Mouse (Mus musculus): ENCODE measurements around the gene Utp15. TPM values are rescaled to one million over a fixed set of nuclear protein-coding genes. Genes with fewer than 3 reads are reported as not detected.

Utp15 gene
- polyA plus RNA-seq, 1 experiment from 2014 or later, result 31.3 TPM

DNA sequence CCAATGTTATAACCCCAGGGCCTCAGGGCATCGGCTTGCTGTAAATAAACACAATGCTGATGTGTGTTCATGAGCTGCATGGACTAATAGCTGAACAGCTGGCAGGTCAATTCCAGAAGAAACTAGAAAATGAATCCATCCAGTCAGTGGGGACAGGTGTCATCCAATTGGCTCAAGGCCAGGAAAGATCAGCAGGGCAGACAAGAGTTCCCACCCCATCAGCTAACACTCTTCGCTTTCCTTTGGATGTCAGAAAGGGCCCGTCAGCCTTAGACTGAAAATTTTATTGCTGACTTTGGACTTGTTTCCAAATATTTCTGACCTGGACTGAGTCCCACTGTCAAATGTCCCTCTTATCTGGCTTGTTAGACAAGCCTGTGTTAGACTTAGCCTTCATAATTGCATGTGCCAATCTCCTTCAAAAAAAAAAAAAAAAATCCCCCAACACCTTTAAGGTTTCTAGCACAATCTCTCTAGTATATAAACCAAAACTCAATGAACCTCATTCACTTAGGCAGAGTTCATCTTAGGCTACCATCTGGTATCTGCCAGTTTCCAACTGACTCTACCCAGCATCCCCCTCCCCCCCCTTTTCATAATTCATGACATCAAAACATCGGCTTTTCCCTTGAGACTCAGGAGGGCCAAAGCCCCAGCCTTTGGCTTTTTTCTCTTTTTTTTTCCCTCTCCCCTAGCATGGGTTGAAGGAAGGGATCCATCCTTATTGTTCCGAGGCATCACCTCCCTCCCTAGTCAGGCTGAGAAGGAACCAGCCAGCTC is 18.1 kb downstream of the Utp15 start:
- Histone ChIP-seq H3K9me3 (replicated peaks) (no peaks in the 10 kb centered on the region), H3K4me1 (peaks cover 4% of the 10 kb centered on the region; the same call in 1 of the 2 replicates), H3K4me3 (no peak overlapping the region), H3K27ac (no peak overlapping the region), H3K36me3 (ENCODE audit: poor library complexity, severe bottlenecking) (peaks cover 29% of the 10 kb centered on the region), H3K27me3 (no peaks in the 10 kb centered on the region), H3K4me2 (no peak overlapping the region), H3K9ac (no peak overlapping the region)
- no peak for ATAC-seq
- 67% methylated on average over 5 of the region's 5 CpGs for WGBS

- Histone ChIP-seq H3K4me1 (peaks cover 4% of the 10 kb centered on the region; the same call in 1 of the 2 replicates), H3K9me3 (replicated peaks) (no peaks in the 10 kb centered on the region), H3K27ac (no peak overlapping the region), H3K36me3 (ENCODE audit: poor library complexity, severe bottlenecking) (peaks cover 2% of the 10 kb centered on the region; the same call in 1 of the 2 replicates), H3K9ac (no peak overlapping the region), H3K27me3 (0 out of 2 replicates have a peak, but pooled peaks cover 4% of the 10 kb centered on the region), H3K4me3 (no peak overlapping the region), H3K4me2 (no peak overlapping the region)
- no peak for ATAC-seq
- 69% methylated on average over 9 of the region's 9 CpGs for WGBS
Observed at GRCm38 (mm10) chr13:98241531-98242282, 21.1 kb downstream of the Utp15 start.

- H3K4me3 ChIP-seq, result no peak overlapping the region
- H3K36me3 ChIP-seq (ENCODE audit: poor library complexity, severe bottlenecking), result no peaks in the 10 kb centered on the region
- 18% methylated on average over 12 of the region's 12 CpGs for WGBS
- H3K27me3 ChIP-seq, result 0 out of 2 replicates have a peak, but pooled peaks cover 4% of the 10 kb centered on the region
- no peak for ATAC-seq
- H3K4me1 ChIP-seq, result peaks cover 4% of the 10 kb centered on the region; the same call in 1 of the 2 replicates
- H3K27ac ChIP-seq, result no peak overlapping the region
- H3K4me2 ChIP-seq, result no peak overlapping the region
- no peaks in the 10 kb centered on the region for H3K9me3 ChIP-seq (replicated peaks)
- H3K9ac ChIP-seq, result no peak overlapping the region
Observed at GRCm38 (mm10) chr13:98239978-98240641, 22.7 kb downstream of the Utp15 start.

DNA sequence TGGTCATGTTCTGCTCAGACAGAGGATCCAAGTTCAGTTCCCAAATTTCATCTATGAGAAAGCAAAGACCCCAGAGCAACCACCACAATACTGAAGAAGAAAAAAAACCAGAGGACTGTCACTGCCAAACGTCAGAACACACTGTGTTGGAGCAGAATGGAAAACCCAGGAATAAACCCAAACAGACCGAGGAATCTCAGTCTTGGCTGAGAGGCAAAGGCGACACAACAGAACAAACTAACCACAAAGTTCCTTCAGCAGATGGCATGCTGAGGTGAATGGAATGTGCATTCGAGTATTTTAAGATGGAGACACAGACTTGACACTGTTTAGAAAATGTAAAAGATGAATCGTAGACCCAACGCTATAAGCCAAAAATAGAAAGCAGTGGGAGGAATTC is 27.4 kb downstream of the Utp15 start:
- ATAC-seq, result no peak
- Histone ChIP-seq H3K4me1 (no peaks in the 10 kb centered on the region), H3K4me2 (no peak overlapping the region), H3K9ac (no peak overlapping the region), H3K9me3 (replicated peaks) (no peaks in the 10 kb centered on the region), H3K4me3 (no peak overlapping the region), H3K27me3 (0 out of 2 replicates have a peak, but pooled peaks cover 4% of the 10 kb centered on the region), H3K27ac (no peak overlapping the region), H3K36me3 (ENCODE audit: poor library complexity, severe bottlenecking) (no peaks in the 10 kb centered on the region)
- 83% methylated on average over 6 of the region's 6 CpGs for WGBS

DNA sequence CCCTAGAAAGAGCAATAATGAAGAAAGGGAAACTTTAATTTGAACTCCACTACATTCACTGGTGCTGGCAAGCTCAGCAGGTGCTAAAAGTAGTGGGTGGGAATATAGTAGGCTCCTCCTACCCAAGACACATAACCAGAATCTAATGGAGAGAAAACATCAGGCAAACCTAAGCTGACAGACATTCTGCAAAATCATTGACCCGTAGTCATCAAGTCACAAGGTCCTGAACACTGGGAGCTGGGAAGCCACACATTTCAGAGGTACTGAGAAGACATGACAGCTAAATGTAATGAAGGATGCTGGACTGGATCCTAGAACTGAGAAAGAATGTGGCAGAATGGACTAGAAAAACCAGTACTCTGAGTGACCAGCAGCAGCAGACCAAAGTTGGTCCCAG is 32.3 kb downstream of the Utp15 start:
- no peaks in the 10 kb centered on the region for H3K27me3 ChIP-seq
- no peaks in the 10 kb centered on the region for H3K9me3 ChIP-seq (replicated peaks)
- ATAC-seq, result no peak
- no peak overlapping the region for H3K4me2 ChIP-seq
- no peaks in the 10 kb centered on the region for H3K4me1 ChIP-seq
- no peak overlapping the region for H3K27ac ChIP-seq
- H3K4me3 ChIP-seq, result no peak overlapping the region
- 93% methylated on average over 1 of the region's 1 CpGs for WGBS
- H3K9ac ChIP-seq, result no peak overlapping the region
- H3K36me3 ChIP-seq (ENCODE audit: poor library complexity, severe bottlenecking), result no peaks in the 10 kb centered on the region

DNA sequence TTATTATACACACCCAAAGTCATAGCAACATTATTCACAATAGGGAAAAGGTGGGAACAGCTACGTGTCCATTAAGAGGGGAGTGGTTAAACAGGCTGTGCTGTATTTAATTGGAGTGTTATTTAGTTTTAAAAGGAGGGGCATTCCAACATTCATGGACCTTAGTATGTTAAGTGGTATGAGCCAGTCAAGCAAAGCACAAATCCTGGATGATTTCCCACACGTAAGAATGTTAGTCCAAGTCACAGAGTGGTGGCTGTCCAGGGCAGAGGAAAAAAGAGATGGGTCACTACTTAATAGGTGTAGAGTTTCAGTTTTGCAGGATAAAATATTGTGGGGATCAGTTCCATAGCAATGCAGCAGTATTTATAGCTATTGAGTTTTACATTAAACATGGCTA is 36.6 kb downstream of the Utp15 start:
- no peak for ATAC-seq
- Histone ChIP-seq H3K9ac (no peak overlapping the region), H3K9me3 (replicated peaks) (no peaks in the 10 kb centered on the region), H3K4me2 (no peak overlapping the region), H3K4me1 (no peaks in the 10 kb centered on the region), H3K27ac (no peak overlapping the region), H3K27me3 (no peaks in the 10 kb centered on the region), H3K36me3 (ENCODE audit: poor library complexity, severe bottlenecking) (no peaks in the 10 kb centered on the region), H3K4me3 (no peak overlapping the region)
- whole genome bisulfite sequencing, result 70% methylated on average over 2 of the region's 2 CpGs

DNA sequence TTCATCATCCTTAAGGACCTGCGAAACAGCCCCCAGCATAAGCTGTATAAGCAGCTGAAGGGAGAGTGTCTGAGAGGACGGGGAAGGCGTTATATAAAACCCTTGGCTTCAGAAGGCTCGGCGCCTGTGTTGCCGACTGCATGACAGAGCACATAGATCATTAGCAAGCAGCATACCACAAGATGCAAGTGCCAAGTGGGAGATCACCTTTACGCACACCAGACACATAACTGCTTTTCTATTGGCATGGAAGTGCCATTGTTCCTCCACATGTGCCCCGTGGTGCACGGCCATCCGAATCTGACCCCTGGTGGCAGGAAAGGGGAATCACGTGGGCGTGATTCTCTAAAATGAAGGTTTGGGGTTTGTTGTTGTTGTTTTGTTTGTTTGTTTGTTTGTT is 40.0 kb downstream of the Utp15 start:
- Histone ChIP-seq H3K36me3 (ENCODE audit: poor library complexity, severe bottlenecking) (no peaks in the 10 kb centered on the region), H3K4me1 (no peaks in the 10 kb centered on the region), H3K27ac (no peak overlapping the region), H3K4me2 (peak overlapping the region; percentile 30; the same call in 1 of the 2 replicates), H3K9ac (no peak overlapping the region), H3K4me3 (no peak overlapping the region), H3K9me3 (replicated peaks) (no peaks in the 10 kb centered on the region), H3K27me3 (no peaks in the 10 kb centered on the region)
- peak; percentile 74; the same call in 1 of the 2 replicates for ATAC-seq
- 30% methylated on average over 12 of the region's 12 CpGs for WGBS

DNA sequence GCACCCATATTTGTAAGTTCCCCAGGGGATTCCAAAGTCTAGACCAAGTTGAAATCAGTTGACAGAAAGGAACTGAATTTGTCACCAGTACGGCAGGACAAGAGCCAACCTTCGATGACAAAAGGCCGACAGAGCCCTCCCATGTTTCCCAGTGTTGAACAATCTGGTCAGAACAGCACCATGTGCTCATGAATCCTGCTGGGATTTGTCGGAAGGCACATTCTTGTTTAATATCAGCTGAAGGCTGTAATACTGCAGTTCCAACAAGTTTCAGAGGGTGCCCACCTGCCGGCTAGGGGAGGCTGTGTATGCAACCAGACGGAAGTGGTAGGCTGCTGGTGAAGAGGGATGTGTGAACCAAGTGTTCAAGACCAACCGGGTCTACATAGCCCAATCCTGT is 52.7 kb downstream of the Utp15 start:
- H3K4me3 ChIP-seq, result no peak overlapping the region
- H3K9me3 ChIP-seq (replicated peaks), result no peaks in the 10 kb centered on the region
- H3K27ac ChIP-seq, result no peak overlapping the region
- peaks cover 11% of the 10 kb centered on the region for H3K4me1 ChIP-seq
- WGBS, result 82% methylated on average over 7 of the region's 7 CpGs
- H3K4me2 ChIP-seq, result no peak overlapping the region
- no peak overlapping the region for H3K9ac ChIP-seq
- ATAC-seq, result no peak
- H3K27me3 ChIP-seq, result peaks cover 11% of the 10 kb centered on the region
- no peaks in the 10 kb centered on the region for H3K36me3 ChIP-seq (ENCODE audit: poor library complexity, severe bottlenecking)

DNA sequence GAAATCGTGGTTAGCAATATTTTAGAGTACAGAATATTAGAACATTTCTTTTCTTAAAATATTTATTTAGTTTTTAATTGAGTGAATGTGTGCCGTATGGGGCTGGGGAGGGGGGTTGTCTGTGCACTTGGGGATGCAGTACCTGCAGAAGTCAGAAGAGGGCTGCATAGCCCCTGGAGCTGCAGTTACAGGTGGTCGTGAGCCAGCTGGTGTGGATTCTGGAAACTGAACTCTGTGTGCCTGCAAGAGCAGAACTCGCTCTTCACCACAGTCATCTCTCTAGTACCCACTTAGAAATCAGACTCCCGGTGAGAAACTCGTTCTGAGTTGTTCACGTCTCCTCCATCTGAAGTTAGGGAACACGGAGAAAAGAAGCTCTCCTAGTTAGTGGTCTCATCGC is 54.0 kb downstream of the Utp15 start:
- Histone ChIP-seq H3K4me3 (no peak overlapping the region), H3K9ac (no peak overlapping the region), H3K27ac (no peak overlapping the region), H3K9me3 (replicated peaks) (no peaks in the 10 kb centered on the region), H3K36me3 (ENCODE audit: poor library complexity, severe bottlenecking) (no peaks in the 10 kb centered on the region), H3K27me3 (peaks cover 20% of the 10 kb centered on the region), H3K4me1 (peaks cover 13% of the 10 kb centered on the region), H3K4me2 (no peak overlapping the region)
- whole genome bisulfite sequencing, result 40% methylated on average over 9 of the region's 9 CpGs
- ATAC-seq, result no peak

- Histone ChIP-seq H3K27ac (no peak overlapping the region), H3K4me2 (peak overlapping the region; percentile 99), H3K36me3 (ENCODE audit: poor library complexity, severe bottlenecking) (no peaks in the 10 kb centered on the region), H3K9me3 (replicated peaks) (no peaks in the 10 kb centered on the region), H3K27me3 (peaks cover 20% of the 10 kb centered on the region), H3K4me3 (peak overlapping the region; percentile 63), H3K9ac (peak overlapping the region; percentile 74), H3K4me1 (peaks cover 13% of the 10 kb centered on the region)
- no peak for ATAC-seq
- 3% methylated on average over 11 of the region's 13 CpGs for WGBS
Observed at GRCm38 (mm10) chr13:98206546-98206870, 56.3 kb downstream of the Utp15 start.

DNA sequence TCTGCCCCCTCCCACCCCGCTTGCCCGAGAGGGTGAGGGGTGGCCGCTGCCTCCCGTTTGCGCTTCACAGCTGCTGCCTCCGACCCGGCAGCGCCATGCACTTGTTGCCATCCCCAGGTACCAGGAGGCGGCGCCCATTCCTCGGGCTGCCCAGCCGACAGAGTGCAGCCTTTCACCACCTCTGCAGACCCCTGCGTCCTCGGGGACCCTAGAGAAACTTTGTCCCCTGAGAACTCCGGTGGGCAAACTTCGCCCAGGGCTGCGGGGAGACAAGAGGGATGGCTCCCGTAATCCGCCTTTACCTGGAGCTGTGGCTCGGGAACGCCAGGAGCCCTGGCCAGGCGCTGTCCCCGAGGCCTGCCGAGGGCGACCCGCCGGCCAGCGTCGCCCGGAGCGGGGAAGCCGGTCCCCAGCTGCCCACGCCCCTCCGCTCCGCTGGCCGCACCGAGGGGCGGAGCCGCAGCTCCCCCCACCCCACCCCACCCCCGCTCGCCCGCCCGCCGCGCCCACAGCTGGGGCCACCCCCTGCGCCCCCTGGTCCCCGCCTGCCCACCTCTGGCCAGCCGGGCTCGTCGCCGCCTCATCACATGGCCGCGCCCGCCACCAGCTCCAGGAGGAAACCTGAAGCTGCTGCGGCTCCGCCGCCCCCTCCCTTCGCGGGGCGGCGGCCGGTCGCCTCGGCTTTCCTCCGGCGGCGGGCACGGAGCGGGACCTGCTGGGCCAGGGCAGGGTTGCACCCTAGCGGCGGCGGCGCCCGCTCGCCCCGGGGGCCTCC is 56.9 kb downstream of the Utp15 start, which contains the start of gene Arhgef28:
Gene Arhgef28 (minus strand): TSS at position 669 of the 775 bp plus-strand sequence.
- Histone ChIP-seq H3K4me1 (peaks cover 13% of the 10 kb centered on the region), H3K27ac (peak within 1 kb of the TSS; percentile 3; the same call in 1 of the 2 replicates), H3K4me2 (peak within 1 kb of the TSS; percentile 99), H3K9me3 (replicated peaks) (no peaks in the 10 kb centered on the region), H3K27me3 (peaks cover 20% of the 10 kb centered on the region), H3K4me3 (peak within 1 kb of the TSS; percentile 63), H3K36me3 (ENCODE audit: poor library complexity, severe bottlenecking) (no peaks in the 10 kb centered on the region), H3K9ac (peak within 1 kb of the TSS; percentile 74)
- peak; percentile 84 for ATAC-seq
- 0% methylated on average over 28 of the region's 76 CpGs for whole genome bisulfite sequencing

All from forebrain, embryonic 13.5 days (tissue).